Mouse (Mus musculus): ENCODE results near the gene Prr29. TPM values are rescaled to one million over a fixed set of nuclear protein-coding genes. Genes with fewer than 3 reads are reported as not detected.

Gene Prr29
- polyA plus RNA-seq, 1 experiment from 2014 or later: 0.60 TPM

- ATAC-seq (replicated peaks; ENCODE audit: low FRiP score): no peak
- Histone ChIP-seq H3K9ac (no peak overlapping the region), H3K9me3 (replicated peaks) (no peaks in the 10 kb centered on the region), H3K27me3 (no peaks in the 10 kb centered on the region), H3K36me3 (peaks cover 32% of the 10 kb centered on the region), H3K27ac (no peak overlapping the region), H3K4me1 (no peaks in the 10 kb centered on the region), H3K4me2 (no peak overlapping the region), H3K4me3 (replicated peaks) (no peak overlapping the region)
- 90% methylated on average over 3 of the region's 3 CpGs for WGBS
Measured at GRCm38 (mm10) chr11:106412641-106413360, 47.5 kb downstream of the Prr29 start.

- H3K27ac ChIP-seq: no peak overlapping the region
- no peaks in the 10 kb centered on the region for H3K9me3 ChIP-seq (replicated peaks)
- H3K27me3 ChIP-seq: no peaks in the 10 kb centered on the region
- no peak for ATAC-seq (replicated peaks; ENCODE audit: low FRiP score)
- H3K36me3 ChIP-seq: peaks cover 20% of the 10 kb centered on the region
- 84% methylated on average over 3 of the region's 3 CpGs for WGBS
- H3K9ac ChIP-seq: no peak overlapping the region
- H3K4me3 ChIP-seq (replicated peaks): no peak overlapping the region
- H3K4me2 ChIP-seq: no peak overlapping the region
- H3K4me1 ChIP-seq: 0 out of 2 replicates have a peak, but pooled peaks cover 2% of the 10 kb centered on the region
Measured at GRCm38 (mm10) chr11:106416331-106416730, 51.1 kb downstream of the Prr29 start.

GRCm38 (mm10) chr11:106417860-106418259, 52.6 kb downstream of the Prr29 start:
- WGBS: 84% methylated on average over 2 of the region's 2 CpGs
- 0 out of 2 replicates have a peak, but pooled peaks cover 2% of the 10 kb centered on the region for H3K4me1 ChIP-seq
- H3K27ac ChIP-seq: no peak overlapping the region
- H3K27me3 ChIP-seq: no peaks in the 10 kb centered on the region
- H3K4me2 ChIP-seq: no peak overlapping the region
- H3K9me3 ChIP-seq (replicated peaks): no peaks in the 10 kb centered on the region
- peaks cover 23% of the 10 kb centered on the region for H3K36me3 ChIP-seq
- H3K4me3 ChIP-seq (replicated peaks): no peak overlapping the region
- no peak overlapping the region for H3K9ac ChIP-seq
- no peak for ATAC-seq (replicated peaks; ENCODE audit: low FRiP score)

GRCm38 (mm10) chr11:106418622-106419196, 53.4 kb downstream of the Prr29 start:
- H3K4me1 ChIP-seq: 0 out of 2 replicates have a peak, but pooled peaks cover 2% of the 10 kb centered on the region
- no peak overlapping the region for H3K9ac ChIP-seq
- WGBS: 36% methylated on average over 4 of the region's 4 CpGs
- H3K4me3 ChIP-seq (replicated peaks): no peak overlapping the region
- H3K27me3 ChIP-seq: no peaks in the 10 kb centered on the region
- no peaks in the 10 kb centered on the region for H3K9me3 ChIP-seq (replicated peaks)
- peak; percentile 36; the same call in 1 of the 2 replicates for ATAC-seq (replicated peaks; ENCODE audit: low FRiP score)
- no peak overlapping the region for H3K4me2 ChIP-seq
- H3K36me3 ChIP-seq: peaks cover 22% of the 10 kb centered on the region
- H3K27ac ChIP-seq: no peak overlapping the region

GRCm38 (mm10) chr11:106419262-106420102, 54.2 kb downstream of the Prr29 start:
- H3K27me3 ChIP-seq: no peaks in the 10 kb centered on the region
- no peak for ATAC-seq (replicated peaks; ENCODE audit: low FRiP score)
- H3K36me3 ChIP-seq: peaks cover 16% of the 10 kb centered on the region
- no peak overlapping the region for H3K4me2 ChIP-seq
- peak overlapping the region; percentile 37; the same call in 1 of the 2 replicates for H3K27ac ChIP-seq
- H3K4me1 ChIP-seq: 0 out of 2 replicates have a peak, but pooled peaks cover 2% of the 10 kb centered on the region
- H3K4me3 ChIP-seq (replicated peaks): no peak overlapping the region
- H3K9ac ChIP-seq: no peak overlapping the region
- 72% methylated on average over 9 of the region's 9 CpGs for WGBS
- H3K9me3 ChIP-seq (replicated peaks): no peaks in the 10 kb centered on the region

DNA sequence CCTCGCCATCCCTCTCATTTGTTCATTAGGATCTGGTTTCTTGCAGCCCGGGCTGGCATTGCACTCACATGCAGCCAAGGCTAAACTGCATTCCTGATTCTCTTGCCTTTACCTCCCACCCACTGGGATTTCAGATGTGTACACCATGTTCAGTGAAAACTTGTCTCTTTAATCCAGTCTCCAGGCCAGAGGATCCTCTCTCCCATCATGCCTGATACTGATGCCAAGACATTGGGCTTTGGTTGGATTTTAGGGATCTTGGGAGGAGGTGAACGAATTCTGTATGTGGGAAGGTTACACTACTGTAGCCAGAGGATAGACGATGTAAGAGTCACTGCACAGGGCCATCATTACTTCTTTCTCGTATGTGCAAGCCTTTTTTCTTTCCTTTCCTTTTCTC, 59.9 kb downstream of the Prr29 start:
- ATAC-seq (replicated peaks; ENCODE audit: low FRiP score): no peak
- Histone ChIP-seq H3K9me3 (replicated peaks) (no peaks in the 10 kb centered on the region), H3K4me2 (no peak overlapping the region), H3K4me1 (no peaks in the 10 kb centered on the region), H3K9ac (no peak overlapping the region), H3K27ac (no peak overlapping the region), H3K4me3 (replicated peaks) (no peak overlapping the region), H3K27me3 (no peaks in the 10 kb centered on the region), H3K36me3 (peaks cover 24% of the 10 kb centered on the region)
- 95% methylated on average over 5 of the region's 5 CpGs for WGBS

DNA sequence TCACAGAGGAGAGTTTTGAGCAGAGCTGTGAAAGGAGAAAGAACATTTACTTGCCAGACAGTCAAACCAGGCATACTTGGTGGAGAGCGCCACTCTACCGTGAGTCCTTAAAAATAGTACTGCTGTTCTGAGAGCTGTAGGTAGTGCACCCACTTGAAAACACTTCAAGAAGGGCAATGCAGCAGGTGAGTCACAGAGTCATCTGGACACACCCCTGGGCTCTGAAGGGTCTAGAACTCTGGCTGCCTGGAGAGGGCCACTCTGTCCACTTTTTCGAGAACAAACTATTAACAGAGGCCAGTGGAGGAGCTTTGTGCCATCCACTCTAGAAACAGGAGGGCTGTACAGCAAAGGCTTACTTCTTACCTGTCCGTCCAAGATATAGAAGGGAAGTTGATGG, 61.2 kb downstream of the Prr29 start:
- no peak overlapping the region for H3K27ac ChIP-seq
- 94% methylated on average over 4 of the region's 4 CpGs for WGBS

More for the DNA sequence above, 61.2 kb downstream of the Prr29 start:
- no peaks in the 10 kb centered on the region for H3K27me3 ChIP-seq
- H3K4me3 ChIP-seq (replicated peaks): no peak overlapping the region
- no peaks in the 10 kb centered on the region for H3K4me1 ChIP-seq
- no peak overlapping the region for H3K9ac ChIP-seq
- no peak for ATAC-seq (replicated peaks; ENCODE audit: low FRiP score)
- no peak overlapping the region for H3K4me2 ChIP-seq
- no peaks in the 10 kb centered on the region for H3K9me3 ChIP-seq (replicated peaks)
- H3K36me3 ChIP-seq: peaks cover 22% of the 10 kb centered on the region

Other genes with a start within 250 kb of the Prr29 start
- gene Gm10840, start 204.6 kb upstream of the Prr29 start, polyA plus RNA-seq (2015; fragmentation: Nextera tagmentation; extraction: Ambion mirVana): not detected in 2 replicates
- 201 and 217 TPM in 2 replicates for gene Limd2, start 204.6 kb upstream of the Prr29 start, polyA plus RNA-seq (2015; fragmentation: Nextera tagmentation; extraction: Ambion mirVana)
- 28.6 and 31.5 TPM in 2 replicates for gene Strada, start 163.3 kb upstream of the Prr29 start, polyA plus RNA-seq (2015; fragmentation: Nextera tagmentation; extraction: Ambion mirVana)
- gene Ccdc47, start 149.1 kb upstream of the Prr29 start, polyA plus RNA-seq (2015; fragmentation: Nextera tagmentation; extraction: Ambion mirVana): 85.4 and 89.5 TPM in 2 replicates
- 75.9 and 77.8 TPM in 2 replicates for gene Ddx42, start 148.5 kb upstream of the Prr29 start, polyA plus RNA-seq (2015; fragmentation: Nextera tagmentation; extraction: Ambion mirVana)
- 64.3 and 70.2 TPM in 2 replicates for gene Ftsj3, start 109.4 kb upstream of the Prr29 start, polyA plus RNA-seq (2015; fragmentation: Nextera tagmentation; extraction: Ambion mirVana)
- gene Psmc5, start 109.3 kb upstream of the Prr29 start, polyA plus RNA-seq (2015; fragmentation: Nextera tagmentation; extraction: Ambion mirVana): 303 and 306 TPM in 2 replicates
- 57.8 and 59.0 TPM in 2 replicates for gene Smarcd2, start 92.5 kb upstream of the Prr29 start, polyA plus RNA-seq (2015; fragmentation: Nextera tagmentation; extraction: Ambion mirVana)
- gene Tcam1, start 88.8 kb upstream of the Prr29 start, polyA plus RNA-seq (2015; fragmentation: Nextera tagmentation; extraction: Ambion mirVana): 0.65 and 0.82 TPM in 2 replicates
- gene Gh, start 63.6 kb upstream of the Prr29 start, polyA plus RNA-seq (2015; fragmentation: Nextera tagmentation; extraction: Ambion mirVana): not detected in 2 replicates
- 6.8 and 7.3 TPM in 2 replicates for gene Cd79b, start 50.7 kb upstream of the Prr29 start, polyA plus RNA-seq (2015; fragmentation: Nextera tagmentation; extraction: Ambion mirVana)
- gene Scn4a, start 12.2 kb upstream of the Prr29 start, polyA plus RNA-seq (2015; fragmentation: Nextera tagmentation; extraction: Ambion mirVana): 0.42 and 0.75 TPM in 2 replicates
- 68.9 and 75.5 TPM in 2 replicates for gene Icam2, start 22.6 kb downstream of the Prr29 start, polyA plus RNA-seq (2015; fragmentation: Nextera tagmentation; extraction: Ambion mirVana)
- gene Ern1, start 122.4 kb downstream of the Prr29 start, polyA plus RNA-seq (2015; fragmentation: Nextera tagmentation; extraction: Ambion mirVana): 6.6 and 7.0 TPM in 2 replicates
- 8.5 and 9.3 TPM in 2 replicates for gene Tex2, start 248.0 kb downstream of the Prr29 start, polyA plus RNA-seq (2015; fragmentation: Nextera tagmentation; extraction: Ambion mirVana)